Mouse (Mus musculus) gastrocnemius, postnatal 25 days (tissue): ENCODE data around the gene Sco2. TPM values are rescaled to one million over a fixed set of nuclear protein-coding genes. Genes with fewer than 3 reads are reported as not detected.

Experiments
- DNase-seq: peaks from one replicate; pipeline ENCODE4 v3.0.0; 2022
- total RNA-seq, 2 experiments: library from RNA; stranded (reverse); gene quantifications; 1 replicate in 1 of 2; 2 replicates in 1 of 2; pipeline ENCODE4 v1.2.3; 2021

Gene Sco2
- total RNA-seq, 2 experiments from 2014 or later, result 14.7 to 21.8 TPM

DNA sequence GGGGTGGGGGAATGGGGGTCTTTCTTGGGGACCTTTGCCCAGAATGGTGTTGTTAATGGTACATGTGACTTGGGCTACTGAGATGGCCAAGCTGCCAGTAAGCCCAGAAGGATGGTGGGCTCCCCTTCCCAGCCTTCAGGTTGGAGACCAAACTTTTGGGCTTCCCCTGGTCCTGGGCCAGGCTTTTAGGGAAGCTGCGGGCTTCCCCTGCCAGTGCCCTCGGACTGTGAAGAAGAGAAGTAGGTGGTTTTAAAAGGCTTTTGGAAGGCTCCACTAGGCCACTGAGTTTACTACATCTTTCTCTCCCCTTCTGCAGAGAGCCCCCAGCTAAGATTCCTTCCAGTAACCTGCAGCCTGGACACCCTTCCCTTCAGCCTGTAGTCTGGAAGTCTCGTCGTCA is 50.0 kb downstream of the Sco2 start:
- DNase-seq, result no peak

GRCm38 (mm10) chr15:89322670-89323522 is 50.8 kb downstream of the Sco2 start, which contains the start of gene Adm2:
Gene Adm2, plus strand, starts transcription at chr15:89322720.
- DNase-seq, result no peak

Other genes starting within 250 kb of the Sco2 start
- gene Hdac10, start 245.1 kb downstream of the Sco2 start, total RNA-seq, result 1 to 10 TPM; 5.3 to 6.5 TPM
- gene Mapk12, start 233.1 kb downstream of the Sco2 start, total RNA-seq, result 100 to 1,000 TPM; 140 to 157 TPM
- 1 to 10 TPM in 1 of 2 experiments, under 1 TPM in 1; 0.67 to 2.1 TPM for gene Mapk11, start 224.2 kb downstream of the Sco2 start, total RNA-seq
- gene Plxnb2, start 193.1 kb downstream of the Sco2 start, total RNA-seq, result 10 to 100 TPM in 1 of 2 experiments, 1 to 10 TPM in 1; 8.5 to 11.9 TPM
- gene Dennd6b, start 177.3 kb downstream of the Sco2 start, total RNA-seq, result 1 to 10 TPM; 6.6 to 8.4 TPM
- gene Ppp6r2, start 162.3 kb downstream of the Sco2 start, total RNA-seq, result 10 to 100 TPM; 71.1 to 72.5 TPM
- gene Sbf1, start 58.5 kb downstream of the Sco2 start, total RNA-seq, result 10 to 100 TPM; 48.1 to 61.0 TPM
- not detected for gene Adm2, start 51.1 kb downstream of the Sco2 start, total RNA-seq
- gene Miox, start 39.4 kb downstream of the Sco2 start, total RNA-seq, result not detected
- 10 to 100 TPM in 1 of 2 experiments, 1 to 10 TPM in 1; 9.9 to 13.6 TPM for gene Lmf2, start 18.2 kb downstream of the Sco2 start, total RNA-seq
- 10 to 100 TPM; 35.1 to 37.0 TPM for gene Ncaph2, start 18.1 kb downstream of the Sco2 start, total RNA-seq
- gene Tymp, start 3.2 kb upstream of the Sco2 start, total RNA-seq, result under 1 TPM; 0.29 to 0.49 TPM
- gene Odf3b, start 5.4 kb upstream of the Sco2 start, total RNA-seq, result under 1 TPM in 1 of 2 experiments, not detected in 1; 0.32 TPM
- not detected for gene Klhdc7b, start 11.1 kb upstream of the Sco2 start, total RNA-seq
- gene Syce3, start 36.7 kb upstream of the Sco2 start, total RNA-seq, result not detected
- 100 to 1,000 TPM; 227 to 251 TPM for gene Cpt1b, start 52.0 kb upstream of the Sco2 start, total RNA-seq
- under 1 TPM; 0.27 to 0.49 TPM for gene C730034F03Rik, start 55.7 kb upstream of the Sco2 start, total RNA-seq
- gene Gm44502, start 55.9 kb upstream of the Sco2 start, total RNA-seq, result not detected
- gene Chkb, start 56.1 kb upstream of the Sco2 start, total RNA-seq, result 10 to 100 TPM; 21.4 to 24.2 TPM
- under 1 TPM; 0.29 to 0.31 TPM for gene Mapk8ip2, start 80.1 kb upstream of the Sco2 start, total RNA-seq
- gene Arsa, start 103.6 kb upstream of the Sco2 start, total RNA-seq, result 1 to 10 TPM; 4.2 to 4.9 TPM
- gene Shank3, start 125.8 kb upstream of the Sco2 start, total RNA-seq, result 10 to 100 TPM; 12.8 to 17.5 TPM
- under 1 TPM; 0.27 to 0.36 TPM for gene Acr, start 194.5 kb upstream of the Sco2 start, total RNA-seq
- 1 to 10 TPM; 1.8 to 1.9 TPM for gene Rabl2, start 218.1 kb upstream of the Sco2 start, total RNA-seq